Mouse (Mus musculus) spleen, embryonic (tissue): ENCODE measurements around the gene Cfd.

Experiments
- CTCF ChIA-PET: fragments of 350-600 bp; sonication (Branson Sonifier 250); formaldehyde crosslinking; loops from one replicate; lab custom pipeline; 2022; lab: Charles Lee

The Cfd gene

GRCm38 (mm10) chr10:79860079-79860911 is 30.4 kb upstream of the Cfd start:
- CTCF ChIA-PET = interaction anchor here (0.8 kb wide), 1 partner anchor 13 kb away, joined by 3 read pairs; no protein-coding TSS in a partner anchor

- CTCF ChIA-PET = interaction anchor here (1.1 kb wide), 1 partner anchor 191 kb away, joined by 3 read pairs; no protein-coding TSS in a partner anchor
These were observed 29.2 kb upstream of the Cfd start for GRCm38 (mm10) chr10:79861230-79862048.

GRCm38 (mm10) chr10:79862049-79862788 is 28.4 kb upstream of the Cfd start:
- CTCF ChIA-PET = interaction anchor here (1.1 kb wide), 1 partner anchor 191 kb away, joined by 3 read pairs; no protein-coding TSS in a partner anchor

GRCm38 (mm10) chr10:79862925-79863324 is 27.7 kb upstream of the Cfd start:
- CTCF ChIA-PET = interaction anchor here (0.6 kb wide), 1 partner anchor 11 kb away, joined by 3 read pairs; no protein-coding TSS in a partner anchor

GRCm38 (mm10) chr10:79864351-79865188 is 26.1 kb upstream of the Cfd start:
- CTCF ChIA-PET = interaction anchor here (0.6 kb wide), 1 partner anchor 66 kb away, joined by 3 read pairs; no protein-coding TSS in a partner anchor

GRCm38 (mm10) chr10:79865189-79865601 is 25.5 kb upstream of the Cfd start:
- CTCF ChIA-PET = interaction anchor here (0.6 kb wide), 1 partner anchor 49 kb away, joined by 3 read pairs; no protein-coding TSS in a partner anchor

- CTCF ChIA-PET = interaction anchor here (0.6 kb wide), 1 partner anchor 48 kb away, joined by 3 read pairs; no protein-coding TSS in a partner anchor
These were observed 24.8 kb upstream of the Cfd start for GRCm38 (mm10) chr10:79865801-79866295.

GRCm38 (mm10) chr10:79866601-79867000 is 24.1 kb upstream of the Cfd start:
- CTCF ChIA-PET = no interaction called here

- CTCF ChIA-PET = interaction anchor here (0.6 kb wide), 1 partner anchor 38 kb away, joined by 3 read pairs; no protein-coding TSS in a partner anchor
These were observed 18.8 kb upstream of the Cfd start for GRCm38 (mm10) chr10:79871845-79872244.

- CTCF ChIA-PET = interaction anchor here (0.6 to 1.1 kb wide), 2 partner anchors 13 to 1561 kb away, joined by 3 to 5 read pairs; no protein-coding TSS in a partner anchor
These were observed 17.8 kb upstream of the Cfd start for GRCm38 (mm10) chr10:79872862-79873261.

GRCm38 (mm10) chr10:79873313-79873712 is 17.3 kb upstream of the Cfd start:
- CTCF ChIA-PET = interaction anchor here (0.6 to 1.1 kb wide), 4 partner anchors 10 to 64 kb away, joined by 3 to 4 read pairs (median 3); no protein-coding TSS in a partner anchor

- CTCF ChIA-PET = interaction anchor here (0.6 to 1.1 kb wide), 4 partner anchors 11 to 64 kb away, joined by 3 to 4 read pairs (median 3); no protein-coding TSS in a partner anchor
These were observed 16.9 kb upstream of the Cfd start for GRCm38 (mm10) chr10:79873715-79874289.

- CTCF ChIA-PET = interaction anchor here (0.8 kb wide), 1 partner anchor 65 kb away, joined by 4 read pairs; no protein-coding TSS in a partner anchor
These were observed 16.3 kb upstream of the Cfd start, which contains the start of the genes Prtn3 and Plppr3 for GRCm38 (mm10) chr10:79874290-79874862. Gene Prtn3 (plus strand): TSS chr10:79874476. Gene Plppr3 (minus strand): TSS chr10:79874634.

GRCm38 (mm10) chr10:79877174-79877573 is 13.5 kb upstream of the Cfd start:
- CTCF ChIA-PET = interaction anchor here (0.7 kb wide), 1 partner anchor 166 kb away, joined by 3 read pairs; no protein-coding TSS in a partner anchor

- CTCF ChIA-PET = no interaction called here
These were observed 12.9 kb upstream of the Cfd start for GRCm38 (mm10) chr10:79877757-79878156.

- CTCF ChIA-PET = no interaction called here
These were observed 11.1 kb upstream of the Cfd start for GRCm38 (mm10) chr10:79879527-79879926.

GRCm38 (mm10) chr10:79880721-79881120 is 9.9 kb upstream of the Cfd start:
- CTCF ChIA-PET = interaction anchor here (0.6 kb wide), 1 partner anchor 10 kb away, joined by 10 read pairs; no protein-coding TSS in a partner anchor

GRCm38 (mm10) chr10:79881981-79882380 is 8.7 kb upstream of the Cfd start:
- CTCF ChIA-PET = interaction anchor here (0.6 to 0.9 kb wide), 2 partner anchors 42 to 171 kb away, joined by 3 read pairs; no protein-coding TSS in a partner anchor
